Mouse (Mus musculus): Measurements from ENCODE around the gene B430306N03Rik.

GRCm38 (mm10) chr17:48325638-48326037, 9.7 kb downstream of the B430306N03Rik start:
- TF ChIP-seq CTCF (IDR thresholded peaks at IDR 0.05; ENCODE audit: insufficient read depth, low read depth, low read length): no peak
- TF ChIP-seq POLR2A (IDR thresholded peaks at IDR 0.05; ENCODE audit: insufficient read depth, low read depth, low read length): no peak

Measured in olfactory bulb, adult 2 months (tissue).